Mouse (Mus musculus) adrenal gland, adult 10 weeks (tissue): Measurements from ENCODE around the gene Olfr640. TPM values are rescaled to one million over a fixed set of nuclear protein-coding genes. Genes with fewer than 3 reads are reported as not detected.

Source experiments
- polyA plus RNA-seq: library from polyadenylated mRNA; stranded (reverse); fragments of 350-450 nt; fragmentation: Illumina TruSeq; extraction: RNeasy Lipid Tissue Mini Kit (QIAGEN cat#74804); gene quantifications from one replicate; pipeline ENCODE4 v1.2.3, GENCODE M21; 2014; ENCODE audit warnings: low read depth, low replicate concordance

The Olfr640 gene
- not detected for polyA plus RNA-seq

DNA sequence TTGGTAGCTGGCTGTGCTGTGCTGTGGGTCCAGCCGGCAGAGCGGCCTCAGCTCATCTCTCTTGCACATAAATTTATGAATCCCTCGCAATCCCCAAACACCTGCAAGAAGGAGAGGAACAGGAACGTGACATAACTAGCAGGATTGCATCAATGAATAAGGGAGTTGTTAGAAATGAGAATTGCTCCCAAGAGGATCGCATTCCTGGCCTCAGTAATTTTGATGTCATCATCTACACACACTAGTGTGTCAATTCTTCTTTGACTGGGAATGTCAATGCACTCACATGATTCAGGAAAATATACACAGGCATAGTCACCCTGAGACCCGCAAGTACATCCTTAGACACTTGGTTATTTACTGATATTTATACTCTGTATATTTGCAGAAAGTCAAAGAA lies at the start of gene Olfr640:
Olfr640 (minus strand) TSS at position 101 of the 400 bp plus-strand sequence.

GRCm38 (mm10) chr7:104071769-104072168 lies 46.4 kb upstream of the Olfr640 start, which contains the start of gene Olfr644:
Olfr644 (minus strand) TSS chr7:104071869.

GRCm38 (mm10) chr7:104061345-104061744 lies 36.0 kb upstream of the Olfr640 start, which contains the start of gene 4930516K23Rik:
4930516K23Rik (minus strand) TSS chr7:104061445.

GRCm38 (mm10) chr7:104052566-104052965 lies 27.2 kb upstream of the Olfr640 start, which contains the start of gene Olfr642:
Olfr642 (minus strand) TSS chr7:104052666.

GRCm38 (mm10) chr7:104035145-104035544 lies 9.8 kb upstream of the Olfr640 start, which contains the start of gene Olfr641:
Olfr641 (plus strand) TSS chr7:104035445.

DNA sequence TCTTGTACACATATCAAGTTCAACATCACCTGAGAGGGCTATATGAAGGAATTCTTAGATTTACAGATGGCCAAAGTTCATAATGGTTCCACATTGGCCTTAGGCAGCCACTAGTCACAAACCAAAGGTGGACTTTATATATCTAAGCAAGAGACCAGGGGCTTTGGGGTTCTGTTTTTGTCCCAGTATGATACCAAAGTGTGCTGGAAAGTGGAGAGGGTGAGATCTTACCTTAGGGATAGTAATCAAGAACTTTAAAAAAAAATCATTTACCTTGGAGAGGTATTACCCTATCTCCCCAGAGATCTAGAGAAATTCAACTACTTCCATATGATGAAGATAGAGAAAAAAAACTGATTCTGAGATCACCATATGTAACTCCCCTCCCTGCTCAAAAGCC lies 8.2 kb downstream of the Olfr640 start, which contains the start of gene Olfr639:
Olfr639 (minus strand) TSS at position 101 of the 400 bp plus-strand sequence.

GRCm38 (mm10) chr7:103998446-103998845 lies 26.9 kb downstream of the Olfr640 start, which contains the start of gene Olfr638:
Olfr638 (plus strand) TSS chr7:103998746.

GRCm38 (mm10) chr7:103970852-103971251 lies 54.5 kb downstream of the Olfr640 start, which contains the start of gene Olfr635:
Olfr635 (plus strand) TSS chr7:103971152.

Other genes with a start within 250 kb of the Olfr640 start
- not detected for gene Olfr68, start 245.9 kb downstream of the Olfr640 start, polyA plus RNA-seq
- not detected for gene Olfr67, start 233.8 kb downstream of the Olfr640 start, polyA plus RNA-seq
- 7.8 TPM for gene Hbb-bt, start 211.6 kb downstream of the Olfr640 start, polyA plus RNA-seq
- 111 TPM for gene Hbb-bs, start 197.5 kb downstream of the Olfr640 start, polyA plus RNA-seq
- not detected for gene Hbb-bh2, start 185.1 kb downstream of the Olfr640 start, polyA plus RNA-seq
- gene Hbb-bh1, start 182.4 kb downstream of the Olfr640 start, polyA plus RNA-seq: not detected
- gene Hbb-y, start 172.4 kb downstream of the Olfr640 start, polyA plus RNA-seq: not detected
- not detected for gene Olfr66, start 139.3 kb downstream of the Olfr640 start, polyA plus RNA-seq
- not detected for gene Olfr64, start 131.1 kb downstream of the Olfr640 start, polyA plus RNA-seq
- gene Olfr65, start 122.1 kb downstream of the Olfr640 start, polyA plus RNA-seq: not detected
- not detected for gene Olfr631, start 96.7 kb downstream of the Olfr640 start, polyA plus RNA-seq
- not detected for gene Olfr632, start 91.2 kb downstream of the Olfr640 start, polyA plus RNA-seq
- not detected for gene Olfr633, start 81.1 kb downstream of the Olfr640 start, polyA plus RNA-seq
- not detected for gene Olfr635, start 54.4 kb downstream of the Olfr640 start, polyA plus RNA-seq
- not detected for gene Olfr638, start 26.8 kb downstream of the Olfr640 start, polyA plus RNA-seq
- gene Olfr639, start 8.3 kb downstream of the Olfr640 start, polyA plus RNA-seq: not detected
- not detected for gene Olfr641, start 9.9 kb upstream of the Olfr640 start, polyA plus RNA-seq
- not detected for gene Olfr642, start 27.1 kb upstream of the Olfr640 start, polyA plus RNA-seq
- gene 4930516K23Rik, start 35.9 kb upstream of the Olfr640 start, polyA plus RNA-seq: not detected
- not detected for gene Olfr644, start 46.3 kb upstream of the Olfr640 start, polyA plus RNA-seq
- gene Olfr645, start 59.9 kb upstream of the Olfr640 start, polyA plus RNA-seq: not detected
- not detected for gene Olfr646, start 79.3 kb upstream of the Olfr640 start, polyA plus RNA-seq
- gene Ubqln5, start 104.3 kb upstream of the Olfr640 start, polyA plus RNA-seq: not detected
- gene Olfr643, start 111.8 kb upstream of the Olfr640 start, polyA plus RNA-seq: not detected
- not detected for gene Ubqln3, start 117.7 kb upstream of the Olfr640 start, polyA plus RNA-seq
- not detected for gene Ubqlnl, start 125.0 kb upstream of the Olfr640 start, polyA plus RNA-seq
- not detected for gene Olfm5, start 139.3 kb upstream of the Olfr640 start, polyA plus RNA-seq
- gene Olfr648, start 157.8 kb upstream of the Olfr640 start, polyA plus RNA-seq: not detected
- not detected for gene Olfr649, start 170.4 kb upstream of the Olfr640 start, polyA plus RNA-seq
- 1.0 TPM for gene Trim6, start 193.2 kb upstream of the Olfr640 start, polyA plus RNA-seq
- 37.6 TPM for gene Trim34a, start 218.9 kb upstream of the Olfr640 start, polyA plus RNA-seq